Mouse (Mus musculus): ENCODE results near the gene Fndc8. TPM values are rescaled to one million over a fixed set of nuclear protein-coding genes. Genes with fewer than 3 reads are reported as not detected.
A peak's percentile ranks its signal among the peaks of the same experiment; 100 is the strongest.
"Not testable (repeated sequence)": the region's sequence is repeated elsewhere in the genome, so short reads cannot be mapped to it uniquely, and the experiment has no call there.

The Fndc8 gene
- total RNA-seq, 2 experiments from 2014 or later, result not detected

DNA sequence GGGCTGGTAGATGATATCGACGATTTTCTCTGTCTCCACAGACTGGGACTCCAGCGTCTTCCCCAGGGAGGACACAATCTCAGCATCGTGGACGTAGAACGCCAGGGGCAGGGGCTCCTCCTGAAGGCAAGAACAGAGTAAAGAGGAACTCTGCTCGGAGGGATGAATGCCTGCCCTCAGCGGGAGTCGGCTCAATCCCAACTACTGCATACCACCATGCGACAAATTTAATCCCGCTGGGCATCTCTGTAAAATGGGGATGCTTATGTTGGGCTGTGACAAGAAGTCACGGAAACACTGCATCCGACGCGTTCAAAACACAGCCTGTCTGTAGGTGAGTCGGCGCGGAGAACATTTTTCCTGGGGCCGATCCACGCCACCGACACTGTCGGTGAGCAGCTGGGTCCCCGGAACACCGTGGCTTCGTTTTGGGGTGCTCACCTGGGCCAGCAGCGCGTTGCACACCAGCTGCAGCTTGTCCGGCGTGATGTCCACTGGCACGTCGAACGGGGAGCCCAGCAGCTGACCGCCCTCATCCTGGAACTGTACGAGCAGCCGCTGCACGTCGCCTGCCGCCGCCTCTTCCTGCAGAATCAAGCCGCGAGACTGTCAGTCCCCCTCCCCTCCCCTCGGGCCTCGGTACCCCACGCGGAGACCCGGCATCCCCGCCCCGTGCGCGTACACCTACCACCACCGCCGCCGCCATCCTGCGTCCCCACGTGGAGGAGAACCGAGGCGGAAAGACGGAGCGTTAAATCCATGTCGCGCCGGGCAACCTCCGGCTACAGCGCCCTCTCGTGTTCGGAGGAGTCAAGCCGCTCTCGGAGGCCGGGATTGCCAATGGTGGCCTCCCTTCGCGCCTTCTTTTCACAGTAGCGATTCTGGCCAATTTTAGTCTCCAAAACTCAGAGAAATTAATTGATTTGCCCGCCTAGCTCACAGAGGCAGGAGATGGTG lies 16.0 kb downstream of the Fndc8 start, which contains the start of gene Nle1:
Gene Nle1, minus strand, starts transcription at position 761 of the 957 bp plus-strand sequence.
- intact Hi-C loops (cut with DNase I), result no loop called here
- DNase-seq, result peak; percentile 93 to 98

DNA sequence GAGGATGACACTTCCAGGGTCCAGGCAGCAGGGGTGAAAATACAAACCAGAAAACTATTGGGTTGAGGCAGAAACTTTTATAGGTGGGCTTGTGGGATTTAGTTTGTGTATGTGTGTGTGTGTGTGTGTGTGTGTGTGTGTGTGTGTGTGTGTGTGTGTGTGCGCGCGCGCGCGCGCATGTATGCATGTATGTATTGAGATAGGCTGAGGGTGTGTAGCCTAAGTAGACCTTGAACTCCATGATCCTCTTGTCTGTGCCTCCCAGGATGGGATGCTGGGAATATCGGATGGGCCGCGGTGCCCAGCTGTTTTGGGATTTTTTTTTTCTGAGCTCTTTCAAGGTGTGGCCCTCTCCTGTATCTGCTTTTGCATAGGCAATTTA lies 16.7 kb downstream of the Fndc8 start:
- intact Hi-C loops (cut with DNase I), result no loop called here
- no peak for DNase-seq

DNA sequence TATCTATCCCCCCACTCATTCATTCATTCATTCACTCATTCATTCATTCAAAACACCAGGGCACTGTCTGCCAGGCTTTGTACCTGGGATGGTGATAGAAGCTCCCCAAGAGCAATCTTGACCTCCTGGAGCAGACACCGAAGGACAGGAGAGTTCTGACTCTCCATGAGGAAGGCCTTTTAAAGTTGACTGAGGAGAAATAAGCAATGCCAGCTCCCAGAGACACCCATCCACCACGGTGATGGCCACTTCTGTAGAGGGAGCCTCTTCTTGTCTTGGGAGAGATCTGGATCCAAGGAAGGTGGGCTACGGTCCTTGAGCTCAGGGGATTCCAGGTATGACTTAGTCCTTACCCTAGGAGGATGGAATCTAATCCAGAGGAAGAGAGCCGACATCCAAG lies 18.3 kb downstream of the Fndc8 start, which contains the start of gene Unc45b:
Gene Unc45b, plus strand, starts transcription at position 301 of the 400 bp plus-strand sequence.
- intact Hi-C loops (cut with DNase I), result no loop called here
- DNase-seq, result no peak

DNA sequence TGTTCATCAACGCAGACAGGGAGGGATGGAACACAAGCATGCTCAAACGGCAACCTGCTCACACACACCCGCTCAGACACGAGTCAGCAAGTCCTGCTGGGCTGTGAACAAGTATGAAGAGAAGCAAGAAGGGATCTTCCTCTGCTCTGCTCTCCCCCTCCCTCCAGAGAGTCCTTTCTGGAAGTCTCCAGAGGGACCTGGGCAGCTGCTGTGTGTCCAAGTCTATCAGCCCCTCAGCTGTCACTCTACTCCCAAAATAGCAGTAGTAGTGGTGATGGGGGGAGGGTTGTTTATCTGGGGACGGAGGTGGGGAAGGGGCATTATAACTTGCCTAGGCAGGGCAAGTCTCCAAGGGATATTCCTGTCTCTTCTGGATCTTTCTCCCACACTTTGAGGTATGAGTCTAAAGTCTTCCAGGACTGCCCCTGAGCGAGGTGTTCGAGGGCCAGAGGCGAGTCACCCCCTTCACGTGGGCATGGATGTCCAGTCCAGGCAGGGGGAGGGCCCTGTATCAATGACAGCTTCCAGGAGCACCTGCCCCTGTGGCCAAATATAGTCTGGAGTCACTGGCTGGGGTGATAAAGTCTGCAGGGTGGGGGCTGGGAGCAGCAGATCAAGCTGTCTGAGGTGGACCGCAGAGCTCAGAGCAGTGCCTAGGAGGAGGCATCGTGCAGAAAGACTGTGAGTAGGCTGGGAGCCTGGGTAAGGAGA lies 18.9 kb downstream of the Fndc8 start:
- peak; percentile 65 to 70 for DNase-seq
- intact Hi-C loops (cut with DNase I), result no loop called here

DNA sequence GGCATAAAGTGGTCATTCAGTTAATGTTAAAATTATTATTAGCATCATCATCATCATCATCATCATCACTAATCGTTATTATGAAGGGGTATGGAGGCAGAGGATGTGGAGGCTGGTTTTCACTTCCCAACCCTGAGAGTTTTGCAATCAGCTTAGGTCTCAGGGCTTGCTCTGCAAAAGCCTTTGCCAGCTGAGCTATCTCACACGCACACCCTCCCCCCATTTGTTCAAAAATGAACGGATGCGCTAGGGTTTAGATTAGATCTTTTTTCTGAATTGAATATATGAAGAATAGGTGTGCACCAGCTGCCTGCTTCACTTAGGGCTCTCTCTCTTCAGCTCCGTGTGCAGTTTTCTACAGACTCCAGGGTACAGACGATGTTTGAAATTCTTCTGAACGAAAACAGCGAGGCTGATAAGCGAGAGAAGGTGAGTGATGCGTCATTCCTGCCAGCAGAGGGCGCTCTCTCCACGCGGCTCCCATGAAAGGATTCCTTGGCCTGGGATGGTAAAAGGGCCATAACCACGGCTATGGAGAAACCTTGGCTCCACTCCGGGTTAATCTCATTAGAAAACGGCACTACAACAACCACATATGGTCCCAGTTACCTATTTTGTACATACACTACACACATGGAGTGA lies 22.9 kb downstream of the Fndc8 start:
- intact Hi-C loops (cut with DNase I), result loop anchor here (1.0 to 5.0 kb wide), 3 partner anchors 44 to 282 kb away; no protein-coding TSS in a partner anchor
- DNase-seq, result peak; percentile 81 to 86

DNA sequence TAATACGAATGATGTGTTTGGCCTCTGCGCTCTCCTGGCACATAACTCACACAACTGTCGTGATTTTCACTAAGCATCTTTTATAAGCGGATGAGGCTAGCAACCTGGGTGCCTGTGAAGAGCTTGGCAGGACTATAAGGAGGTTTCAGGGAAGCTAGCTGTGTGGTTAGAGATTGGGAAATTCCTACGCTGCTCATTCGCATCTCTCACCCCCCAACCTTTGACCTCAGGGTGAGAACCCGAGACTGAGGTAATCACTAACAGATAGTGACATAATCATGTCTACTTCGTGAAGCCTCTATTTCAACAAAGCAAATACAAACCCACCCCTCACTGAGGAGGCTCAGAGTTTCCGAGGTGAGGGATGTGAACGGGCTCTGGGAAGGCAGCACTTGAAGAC lies 28.8 kb downstream of the Fndc8 start:
- intact Hi-C loops (cut with DNase I), result no loop called here

DNA sequence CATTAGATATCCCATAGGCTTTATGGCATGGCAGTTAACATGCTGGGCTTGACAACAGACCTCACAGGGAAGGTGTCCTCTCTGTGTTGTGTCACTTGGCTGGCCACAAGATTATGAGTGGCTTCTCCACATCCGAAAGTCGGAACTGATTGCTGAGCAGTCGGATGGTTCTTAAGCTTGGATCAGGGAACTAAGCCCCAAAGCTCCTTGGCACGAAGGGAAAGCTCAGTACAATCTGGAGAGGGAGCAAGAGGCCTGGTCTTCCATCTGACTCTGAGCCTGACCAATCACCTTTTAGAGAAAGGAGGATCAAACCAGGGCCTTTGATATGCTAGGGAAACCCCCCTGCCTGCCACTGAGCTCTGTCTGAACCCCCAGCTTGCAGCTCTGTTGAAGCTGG lies 29.8 kb downstream of the Fndc8 start:
- DNase-seq, result no peak
- intact Hi-C loops (cut with DNase I), result no loop called here

More for the DNA sequence above, 28.8 kb downstream of the Fndc8 start:
- DNase-seq, result no peak

DNA sequence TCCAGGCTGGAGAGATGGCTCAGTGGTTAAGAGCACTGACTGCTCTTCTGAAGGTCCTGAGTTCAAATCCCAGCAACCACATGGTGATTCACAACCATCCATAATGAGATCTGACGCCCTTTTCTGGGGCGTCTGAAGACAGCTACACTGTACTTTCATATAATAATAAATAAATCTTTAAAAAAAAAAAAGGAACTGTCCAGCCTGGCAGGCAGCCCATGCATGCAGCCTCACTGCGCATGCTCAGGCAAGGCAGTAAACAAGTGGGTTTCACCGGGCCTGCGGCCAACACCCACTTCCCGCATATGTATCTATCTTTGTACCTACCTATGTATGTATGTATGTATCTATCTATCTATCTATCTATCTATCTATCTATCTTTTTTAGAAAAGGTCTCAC lies 32.0 kb downstream of the Fndc8 start:
- DNase-seq; intact Hi-C loops (cut with DNase I): not testable (repeated sequence)

DNA sequence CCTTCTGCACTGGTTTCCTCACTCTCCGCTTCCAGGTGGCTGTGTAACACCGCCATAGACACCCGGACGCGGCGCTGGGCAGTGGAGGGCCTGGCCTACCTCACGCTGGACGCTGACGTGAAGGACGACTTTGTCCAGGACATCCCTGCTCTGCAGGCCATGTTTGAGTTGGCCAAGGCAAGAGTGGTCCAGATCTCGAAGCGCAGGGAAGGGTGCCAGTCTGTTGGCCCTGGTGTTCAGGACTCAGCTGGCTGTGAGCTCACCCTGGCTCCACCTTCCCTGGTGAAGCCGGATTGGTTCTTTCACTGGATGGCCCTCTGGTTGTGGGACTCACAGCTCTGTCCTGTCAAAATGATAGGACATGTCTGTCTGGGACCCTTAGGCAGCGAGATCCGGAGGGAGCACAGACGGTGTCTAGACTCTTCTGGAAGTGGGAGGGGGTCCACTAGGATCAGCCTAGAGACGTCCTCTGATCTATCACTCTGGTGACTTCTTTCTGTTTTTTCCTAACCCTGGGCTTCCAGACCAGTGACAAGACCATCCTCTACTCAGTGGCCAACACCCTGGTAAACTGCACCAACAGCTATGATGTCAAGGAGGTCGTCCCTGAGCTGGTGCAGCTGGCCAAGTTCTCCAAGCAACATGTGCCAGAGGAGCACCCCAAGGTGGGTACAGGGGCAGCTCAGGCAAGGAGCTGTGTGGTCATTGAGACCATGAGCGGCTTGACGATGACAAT lies 37.1 kb downstream of the Fndc8 start:
- peak in 1 of 2 experiments; percentile 14 for DNase-seq
- intact Hi-C loops (cut with DNase I), result no loop called here

DNA sequence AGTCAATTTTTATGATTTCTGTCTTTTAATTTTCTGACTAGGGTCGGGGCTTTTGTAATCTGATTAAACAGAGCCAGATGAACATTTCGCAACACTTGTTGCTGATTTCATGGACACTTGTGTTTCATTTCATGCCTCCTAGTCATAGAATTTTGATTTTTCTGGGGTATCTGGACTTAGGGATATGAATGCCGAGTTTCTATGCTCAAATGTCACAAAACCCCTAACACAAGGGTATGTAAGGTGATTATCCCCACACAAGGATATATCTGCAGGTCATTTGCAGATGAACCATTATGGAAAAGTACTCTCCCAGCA lies 37.7 kb downstream of the Fndc8 start:
- intact Hi-C loops (cut with DNase I), result no loop called here
- no peak for DNase-seq

DNA sequence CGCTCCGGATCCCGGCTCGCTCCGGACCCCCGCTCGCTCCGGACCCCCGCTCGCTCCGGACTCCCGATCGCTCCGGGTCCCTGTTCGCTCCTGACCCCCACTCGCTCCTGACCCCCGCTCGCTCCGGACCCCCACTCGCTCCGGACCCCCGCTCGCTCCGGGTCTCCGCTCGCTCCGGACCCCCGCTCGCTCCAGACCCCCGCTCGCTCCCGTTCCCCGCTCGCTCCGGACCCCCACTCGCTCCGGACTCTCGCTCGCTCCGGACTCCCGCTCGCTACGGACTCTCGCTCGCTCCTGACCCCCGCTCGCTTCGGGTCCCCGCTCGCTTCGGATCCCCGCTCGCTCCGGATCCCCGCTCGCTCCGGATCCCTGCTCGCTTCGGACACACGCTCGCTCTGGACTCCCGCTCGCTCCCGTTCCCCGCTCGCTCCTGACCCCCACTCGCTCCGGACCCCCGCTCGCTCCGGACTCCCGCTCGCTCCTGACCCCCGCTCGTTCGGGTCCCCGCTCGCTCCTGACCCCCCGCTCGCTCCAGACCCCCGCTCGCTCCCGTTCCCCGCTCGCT lies 38.5 kb downstream of the Fndc8 start:
- intact Hi-C loops (cut with DNase I), result not testable (repeated sequence)
- DNase-seq, result peak in 1 of 2 experiments; percentile 41

DNA sequence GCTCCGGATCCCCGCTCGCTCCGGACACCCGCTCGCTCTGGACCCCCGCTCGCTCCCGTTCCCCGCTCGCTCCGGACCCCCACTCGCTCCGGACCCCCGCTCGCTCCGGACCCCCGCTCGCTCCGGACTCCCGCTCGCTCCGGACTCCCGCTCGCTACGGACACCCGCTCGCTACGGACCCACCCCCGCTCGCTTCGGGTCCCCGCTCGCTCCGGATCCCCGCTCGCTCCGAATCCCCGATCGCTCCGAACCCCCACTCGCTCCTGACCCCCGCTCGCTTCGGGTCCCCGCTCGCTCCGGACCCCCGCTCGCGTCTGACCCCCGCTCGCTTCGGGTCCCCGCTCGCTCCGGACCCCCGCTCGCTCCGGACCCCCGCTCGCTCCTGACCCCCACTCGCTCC lies 39.2 kb downstream of the Fndc8 start:
- intact Hi-C loops (cut with DNase I), result not testable (repeated sequence)

DNA sequence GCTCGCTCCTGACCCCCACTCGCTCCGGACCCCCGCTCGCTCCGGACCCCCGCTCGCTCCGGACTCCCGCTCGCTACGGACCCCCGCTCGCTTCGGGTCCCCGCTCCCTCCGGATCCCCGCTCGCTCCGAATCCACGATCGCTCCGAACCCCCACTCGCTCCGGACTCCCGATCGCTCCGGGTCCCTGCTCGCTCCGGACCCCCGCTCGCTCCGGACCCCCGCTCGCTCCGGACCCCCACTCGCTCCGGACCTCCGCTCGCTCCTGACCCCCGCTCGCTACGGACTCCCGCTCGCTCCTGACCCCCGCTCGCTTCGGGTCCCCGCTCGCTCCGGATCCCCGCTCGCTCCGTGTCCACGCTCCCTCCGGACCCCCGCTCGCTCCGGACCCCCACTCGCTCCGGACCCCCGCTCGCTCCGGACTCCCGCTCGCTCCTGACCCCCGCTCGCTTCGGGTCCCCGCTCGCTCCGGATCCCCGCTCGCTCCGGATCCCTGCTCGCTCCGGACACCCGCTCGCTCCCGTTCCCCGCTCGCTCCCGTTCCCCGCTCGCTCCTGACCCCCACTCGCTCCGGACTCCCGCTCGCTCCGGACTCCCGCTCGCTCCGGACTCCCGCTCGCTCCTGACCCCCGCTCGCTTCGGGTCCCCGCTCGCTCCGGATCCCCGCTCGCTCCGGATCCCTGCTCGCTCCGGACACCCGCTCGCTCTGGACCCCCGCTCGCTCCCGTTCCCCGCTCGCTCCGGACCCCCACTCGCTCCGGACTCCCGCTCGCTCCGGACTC lies 39.9 kb downstream of the Fndc8 start:
- DNase-seq, result peak in 1 of 2 experiments; percentile 40

More for the DNA sequence above, 39.2 kb downstream of the Fndc8 start:
- DNase-seq, result not testable (repeated sequence)

DNA sequence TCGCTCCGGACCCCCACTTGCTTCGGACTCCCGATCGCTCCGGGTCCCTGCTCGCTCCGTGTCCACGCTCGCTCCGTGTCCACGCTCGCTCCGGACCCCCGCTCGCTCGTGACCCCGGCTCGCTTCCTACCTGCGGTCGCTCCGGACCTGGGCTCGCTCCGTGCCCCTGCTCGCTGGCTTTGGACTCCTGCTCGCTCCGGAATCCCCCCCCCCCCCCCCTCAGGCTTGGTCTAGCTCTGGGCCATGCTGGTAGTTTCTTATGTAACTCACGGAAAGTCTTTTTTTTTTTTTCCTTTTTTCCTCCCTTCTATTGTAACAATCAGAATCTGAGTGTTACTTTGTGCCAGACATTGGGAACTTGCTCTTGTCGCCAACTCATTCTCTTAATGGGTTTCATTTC lies 41.3 kb downstream of the Fndc8 start:
- intact Hi-C loops (cut with DNase I), result loop anchor here (2.0 kb wide), 1 partner anchor 14 kb away; no protein-coding TSS in a partner anchor
- DNase-seq, result no peak

More for the DNA sequence above, 39.9 kb downstream of the Fndc8 start:
- intact Hi-C loops (cut with DNase I), result loop anchor here (2.0 kb wide), 1 partner anchor 15 kb away; no protein-coding TSS in a partner anchor

DNA sequence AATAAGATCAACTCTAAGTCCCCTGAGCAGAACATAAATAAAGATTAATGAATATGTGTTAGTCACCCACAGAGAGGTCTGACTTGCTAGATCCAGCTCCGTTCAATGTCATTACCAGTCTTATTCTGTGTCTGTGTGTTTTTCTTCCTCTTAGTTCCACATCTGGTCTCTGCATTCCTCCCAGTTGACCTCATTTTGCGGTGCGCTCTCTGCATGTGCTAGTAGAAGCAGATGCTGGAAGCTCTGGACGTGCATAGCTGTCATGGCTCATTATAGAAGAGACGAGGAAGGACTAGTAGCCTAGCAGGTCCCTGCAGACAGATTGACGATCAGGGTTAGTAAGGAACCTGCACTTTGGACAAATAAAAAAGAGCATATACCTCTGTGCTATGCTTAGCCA lies 51.4 kb downstream of the Fndc8 start:
- no peak for DNase-seq
- intact Hi-C loops (cut with DNase I), result no loop called here

DNA sequence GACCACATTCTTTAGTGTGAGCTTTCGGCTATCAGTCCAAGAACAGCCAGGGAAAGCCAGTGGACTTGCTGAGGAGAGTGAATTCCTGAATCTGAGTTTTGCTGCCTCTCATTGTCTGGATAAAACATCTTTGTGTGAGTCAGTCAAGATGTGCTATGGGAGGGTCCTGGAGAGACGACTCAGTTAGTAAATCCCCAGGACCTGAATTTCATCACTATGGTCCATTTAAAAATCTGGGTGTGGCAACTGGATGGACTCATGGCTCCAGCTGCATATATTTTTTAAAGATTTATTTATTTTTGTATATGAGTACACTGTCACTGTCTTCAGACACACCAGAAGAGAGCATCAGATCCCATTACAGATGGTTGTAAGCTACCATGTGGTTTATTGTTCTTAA lies 53.7 kb downstream of the Fndc8 start:
- DNase-seq, result no peak
- intact Hi-C loops (cut with DNase I), result loop anchor here (2.0 kb wide), 1 partner anchor 13 kb away; no protein-coding TSS in a partner anchor

DNA sequence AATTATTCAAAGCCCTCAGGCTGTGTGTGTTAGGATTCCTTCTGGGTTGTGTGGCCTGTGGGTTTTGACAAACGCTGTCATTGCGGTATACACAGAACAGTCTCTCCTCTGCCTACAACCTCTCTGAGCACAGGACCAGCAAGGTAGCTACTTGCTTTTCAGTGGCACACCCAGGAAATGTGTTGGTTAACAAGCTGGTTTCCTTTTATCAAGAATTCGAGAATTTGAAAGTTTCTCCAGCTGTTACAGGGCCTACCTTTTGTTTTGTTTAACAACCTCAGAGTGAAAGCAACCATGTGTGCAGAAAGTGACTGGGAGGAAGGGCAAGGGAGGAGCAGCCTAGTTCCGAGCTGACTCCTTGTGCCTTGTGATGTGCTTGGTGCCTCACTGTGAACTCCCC lies 55.5 kb downstream of the Fndc8 start:
- DNase-seq, result no peak
- intact Hi-C loops (cut with DNase I), result loop anchor here (2.0 kb wide), 1 partner anchor 15 kb away; no protein-coding TSS in a partner anchor

DNA sequence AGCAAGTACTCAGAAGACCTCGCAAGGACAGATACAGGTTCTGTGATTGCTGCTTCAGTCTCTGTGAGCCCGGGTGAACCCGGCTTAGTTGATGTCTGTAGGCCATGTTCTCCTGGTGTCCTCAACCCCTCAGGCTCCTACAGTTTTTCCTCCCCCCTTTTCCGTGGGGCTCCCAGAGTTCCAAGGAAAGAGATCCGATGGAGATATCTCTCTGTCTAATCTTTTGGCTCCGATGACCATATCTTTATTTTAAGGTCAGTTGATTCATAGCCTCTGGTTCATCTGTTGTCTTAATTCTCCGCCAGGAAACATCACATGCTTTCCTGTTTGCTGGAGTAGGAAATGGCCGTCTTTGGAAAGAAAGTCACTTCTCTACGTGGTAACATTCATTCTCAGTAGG lies 57.1 kb downstream of the Fndc8 start:
- intact Hi-C loops (cut with DNase I), result no loop called here
- DNase-seq, result peak in 1 of 2 experiments; percentile 18

Data from heart, postnatal 14 days (tissue).